Mouse (Mus musculus): ENCODE measurements at regions not wholly inside any gene's neighbourhood (a gene's known extent, or its start where the extent isn't known, plus 50 kb on each side); places are given as distances from the start of the nearest gene placed in this dataset.

GRCm38 (mm10) chr13:44451224-44451623 is 278.1 kb upstream of the Jarid2 start:
- TF ChIP-seq CTCF (IDR thresholded peaks at IDR 0.05; ENCODE audit: insufficient read depth, low read length) (no peak), POLR2A (IDR thresholded peaks at IDR 0.05; ENCODE audit: borderline replicate concordance, extremely low read depth, low read depth, low read length) (no peak)

Data from lung, adult 2 months (tissue).